27 mouse cellular contexts compared by ENCODE assay signal in genomic region chr1:175855515-175855914, GRCm38 (mm10). TPM values are rescaled to one million over a fixed set of nuclear protein-coding genes. Genes with fewer than 3 reads are reported as not detected.
A peak's percentile ranks its signal among the peaks of the same experiment; 100 is the strongest.
DNase-seq lines count a peak whose midpoint lies in the region; ATAC-seq and TF ChIP-seq lines count a peak whose summit lies in the region.
"Had no signal": no experiment of that assay in that cellular context is flagged by ENCODE, and none has a peak within 500 bp of the region (broad histone marks: within the 10 kb centered on the region; RNA-seq: fewer than 3 reads in every experiment).

No protein-coding gene starts in this region.

- H3K27me3 ChIP-seq in forebrain, embryonic 12.5 days: no peaks in the 10 kb centered on the region
- H3K27me3 ChIP-seq in forebrain, embryonic 15.5 days: no peaks in the 10 kb centered on the region
- H3K27me3 ChIP-seq in limb, embryonic 11.5 days (ENCODE audit: control insufficient read depth, insufficient read depth, low read length): no peaks in the 10 kb centered on the region
- H3K27me3 ChIP-seq in limb, embryonic 10.5 days (ENCODE audit: low read depth, poor library complexity, severe bottlenecking): no peaks in the 10 kb centered on the region
- H3K27me3 ChIP-seq in midbrain, embryonic 11.5 days (ENCODE audit: control insufficient read depth, insufficient read depth, low read length): no peaks in the 10 kb centered on the region
- H3K27me3 ChIP-seq in midbrain, postnatal 0 days (ENCODE audit: insufficient read depth, low read length): no peaks in the 10 kb centered on the region
- no peaks in the 10 kb centered on the region for H3K27me3 ChIP-seq in neural tube, embryonic 12.5 days (replicated peaks)
- H3K27me3 ChIP-seq: CH12.LX; embryonic facial prominence, embryonic 13.5 days; forebrain, embryonic 13.5 days had no signal

- H3K4me3 ChIP-seq in forebrain, embryonic 12.5 days (replicated peaks): no peak overlapping the region
- H3K4me3 ChIP-seq in forebrain, embryonic 15.5 days: no peak overlapping the region
- no peak overlapping the region for H3K4me3 ChIP-seq in limb, embryonic 11.5 days (ENCODE audit: low read depth, low read length)
- H3K4me3 ChIP-seq in limb, embryonic 10.5 days: no peak overlapping the region
- H3K4me3 ChIP-seq in midbrain, embryonic 11.5 days (ENCODE audit: low read depth, low read length): no peak overlapping the region
- H3K4me3 ChIP-seq in midbrain, postnatal 0 days (ENCODE audit: low read depth, low read length): no peak overlapping the region
- H3K4me3 ChIP-seq in neural tube, embryonic 12.5 days: no peak overlapping the region
- H3K4me3 ChIP-seq: embryonic facial prominence, embryonic 13.5 days; erythroblast, embryonic 14.5 days; forebrain, embryonic 13.5 days; gastrocnemius, adult 2 months had no signal

- ATAC-seq in forebrain, embryonic 12.5 days (ENCODE audit: low FRiP score): 0 out of 2 replicates have a peak, but pooled peaks have one; percentile 23
- no peak for ATAC-seq in forebrain, embryonic 15.5 days (replicated peaks)
- peak; percentile 68; the same call in 1 of the 2 replicates for ATAC-seq in limb, embryonic 11.5 days (ENCODE audit: insufficient number of reproducible peaks, low FRiP score, low TSS enrichment, low read depth)
- ATAC-seq in midbrain, embryonic 11.5 days (ENCODE audit: low FRiP score): peak; percentile 38; the same call in 1 of the 2 replicates
- no peak for ATAC-seq in midbrain, postnatal 0 days (ENCODE audit: low FRiP score)
- 0 out of 2 replicates have a peak, but pooled peaks have one; percentile 29 for ATAC-seq in neural tube, embryonic 12.5 days (ENCODE audit: low FRiP score, low read depth)
- ATAC-seq: forebrain, embryonic 13.5 days; forebrain, postnatal 0 days; hindbrain, postnatal 0 days; Patski had no signal

- no peaks in the 10 kb centered on the region for H3K4me1 ChIP-seq in forebrain, embryonic 12.5 days
- H3K4me1 ChIP-seq in forebrain, embryonic 15.5 days: no peaks in the 10 kb centered on the region
- H3K4me1 ChIP-seq in limb, embryonic 11.5 days (ENCODE audit: control insufficient read depth, insufficient read depth, low read length): no peaks in the 10 kb centered on the region
- no peaks in the 10 kb centered on the region for H3K4me1 ChIP-seq in limb, embryonic 10.5 days
- no peaks in the 10 kb centered on the region for H3K4me1 ChIP-seq in midbrain, embryonic 11.5 days (ENCODE audit: control insufficient read depth, insufficient read depth, low read length)
- no peaks in the 10 kb centered on the region for H3K4me1 ChIP-seq in midbrain, postnatal 0 days (ENCODE audit: insufficient read depth, low read length)
- H3K4me1 ChIP-seq in neural tube, embryonic 12.5 days: no peaks in the 10 kb centered on the region
- H3K4me1 ChIP-seq: embryonic facial prominence, embryonic 13.5 days; forebrain, embryonic 13.5 days had no signal

- H3K4me2 ChIP-seq in forebrain, embryonic 12.5 days: no peak overlapping the region
- H3K4me2 ChIP-seq in forebrain, embryonic 15.5 days (replicated peaks): no peak overlapping the region
- no peak overlapping the region for H3K4me2 ChIP-seq in limb, embryonic 11.5 days (ENCODE audit: low read depth, severe bottlenecking)
- H3K4me2 ChIP-seq in midbrain, embryonic 11.5 days: no peak overlapping the region
- no peak overlapping the region for H3K4me2 ChIP-seq in midbrain, postnatal 0 days (ENCODE audit: low read depth, low read length, poor library complexity, severe bottlenecking)
- no peak overlapping the region for H3K4me2 ChIP-seq in neural tube, embryonic 12.5 days (replicated peaks)
- H3K4me2 ChIP-seq: embryonic facial prominence, embryonic 13.5 days; forebrain, embryonic 13.5 days; heart, embryonic 11.5 days; hindbrain, embryonic 14.5 days had no signal

- no peak for TF ChIP-seq CTCF in midbrain, postnatal 0 days (IDR thresholded peaks at IDR 0.05)

- no peaks in the 10 kb centered on the region for H3K36me3 ChIP-seq in forebrain, embryonic 12.5 days (replicated peaks)
- H3K36me3 ChIP-seq in forebrain, embryonic 15.5 days: no peaks in the 10 kb centered on the region
- no peaks in the 10 kb centered on the region for H3K36me3 ChIP-seq in limb, embryonic 11.5 days (ENCODE audit: control insufficient read depth, insufficient read depth, low read length)
- H3K36me3 ChIP-seq in limb, embryonic 10.5 days: no peaks in the 10 kb centered on the region
- H3K36me3 ChIP-seq in midbrain, embryonic 11.5 days (ENCODE audit: control insufficient read depth, insufficient read depth, low read length): no peaks in the 10 kb centered on the region
- no peaks in the 10 kb centered on the region for H3K36me3 ChIP-seq in midbrain, postnatal 0 days (ENCODE audit: insufficient read depth, low read length)
- H3K36me3 ChIP-seq in neural tube, embryonic 12.5 days: no peaks in the 10 kb centered on the region
- H3K36me3 ChIP-seq: embryonic facial prominence, embryonic 13.5 days; G1E had no signal

- H3K27ac ChIP-seq in forebrain, embryonic 12.5 days: no peak overlapping the region
- no peak overlapping the region for H3K27ac ChIP-seq in forebrain, embryonic 15.5 days (replicated peaks)
- H3K27ac ChIP-seq in limb, embryonic 11.5 days (replicated peaks; ENCODE audit: low read depth, low read length): no peak overlapping the region
- H3K27ac ChIP-seq in limb, embryonic 10.5 days: no peak overlapping the region
- no peak overlapping the region for H3K27ac ChIP-seq in midbrain, embryonic 11.5 days (ENCODE audit: low read depth, low read length)
- H3K27ac ChIP-seq in midbrain, postnatal 0 days (ENCODE audit: low read depth, low read length): no peak overlapping the region
- H3K27ac ChIP-seq in neural tube, embryonic 12.5 days: no peak overlapping the region
- H3K27ac ChIP-seq: embryonic facial prominence, embryonic 13.5 days; forebrain, embryonic 13.5 days; gastrocnemius, adult 2 months; hindbrain, embryonic 14.5 days; hindbrain, postnatal 0 days had no signal

- DNase-seq in limb, embryonic 11.5 days (ENCODE audit: low spot score): no peak
- no peak for DNase-seq in limb, embryonic 10.5 days (ENCODE audit: low spot score)
- no peak for DNase-seq in midbrain, embryonic 11.5 days (ENCODE audit: low spot score, missing footprints)
- DNase-seq in midbrain, postnatal 0 days (ENCODE audit: low spot score): no peak
- DNase-seq in neural tube, embryonic 10.5 days (ENCODE audit: extremely low spot score, low spot score): no peak
- DNase-seq: adrenal gland, postnatal 10 days; adrenal gland, postnatal 36 days; B cell, adult 2 months; cerebellum, adult 18-20 months; cerebellum, adult 9-10 months; cerebellum, postnatal 14 days; forebrain, postnatal 0 days; gastrocnemius, adult 2 months; gastrocnemius, postnatal 14 days; heart, adult 11 months had no signal

- 90% methylated on average over 1 of the region's 1 CpGs for WGBS in forebrain, embryonic 12.5 days
- WGBS in forebrain, embryonic 15.5 days: 74% methylated on average over 1 of the region's 1 CpGs
- 67% methylated on average over 1 of the region's 1 CpGs for WGBS in limb, embryonic 11.5 days
- 81% methylated on average over 1 of the region's 1 CpGs for WGBS in limb, embryonic 10.5 days
- 88% methylated on average over 1 of the region's 1 CpGs for WGBS in midbrain, embryonic 11.5 days
- WGBS in midbrain, postnatal 0 days: 92% methylated on average over 1 of the region's 1 CpGs
- 85% methylated on average over 1 of the region's 1 CpGs for WGBS in neural tube, embryonic 12.5 days

- H3K9me3 ChIP-seq in forebrain, embryonic 12.5 days: no peaks in the 10 kb centered on the region
- no peaks in the 10 kb centered on the region for H3K9me3 ChIP-seq in forebrain, embryonic 15.5 days
- no peaks in the 10 kb centered on the region for H3K9me3 ChIP-seq in limb, embryonic 11.5 days (ENCODE audit: control insufficient read depth, low read length)
- no peaks in the 10 kb centered on the region for H3K9me3 ChIP-seq in limb, embryonic 10.5 days (replicated peaks)
- H3K9me3 ChIP-seq in midbrain, embryonic 11.5 days (ENCODE audit: control insufficient read depth, low read length): no peaks in the 10 kb centered on the region
- no peaks in the 10 kb centered on the region for H3K9me3 ChIP-seq in midbrain, postnatal 0 days (ENCODE audit: low read length)
- H3K9me3 ChIP-seq in neural tube, embryonic 12.5 days: no peaks in the 10 kb centered on the region
- H3K9me3 ChIP-seq: embryonic facial prominence, embryonic 13.5 days; forebrain, embryonic 13.5 days; G1E had no signal

- H3K9ac ChIP-seq in forebrain, embryonic 12.5 days: no peak overlapping the region
- no peak overlapping the region for H3K9ac ChIP-seq in forebrain, embryonic 15.5 days (replicated peaks)
- no peak overlapping the region for H3K9ac ChIP-seq in limb, embryonic 11.5 days (ENCODE audit: low read length)
- H3K9ac ChIP-seq in midbrain, embryonic 11.5 days (ENCODE audit: low read length): no peak overlapping the region
- H3K9ac ChIP-seq in midbrain, postnatal 0 days (replicated peaks; ENCODE audit: low read length, poor library complexity, severe bottlenecking): no peak overlapping the region
- no peak overlapping the region for H3K9ac ChIP-seq in neural tube, embryonic 12.5 days
- H3K9ac ChIP-seq: embryonic facial prominence, embryonic 13.5 days; forebrain, embryonic 13.5 days; forebrain, postnatal 0 days; hindbrain, embryonic 14.5 days had no signal

RNA-seq across cellular contexts. Expression of gene Exo1, which starts 24.9 kb away (rescaled TPM):
- 107 and 113 TPM in 2 replicates for polyA plus RNA-seq in forebrain, embryonic 12.5 days (2016; fragmentation: Nextera tagmentation; extraction: Ambion mirVana)
- 22.7 and 29.9 TPM in 2 replicates for polyA plus RNA-seq in forebrain, embryonic 15.5 days (2015; fragmentation: Nextera tagmentation; extraction: Ambion mirVana)
- polyA plus RNA-seq in limb, embryonic 11.5 days (2014; fragmentation: Nextera tagmentation; extraction: Ambion mirVana): 163 and 173 TPM in 2 replicates
- 149 and 160 TPM in 2 replicates for polyA plus RNA-seq in limb, embryonic 10.5 days (2016; fragmentation: Nextera tagmentation; extraction: Ambion mirVana)
- 114 and 138 TPM in 2 replicates for polyA plus RNA-seq in midbrain, embryonic 11.5 days (2014; fragmentation: Nextera tagmentation; extraction: Ambion mirVana)
- 1.1 and 2.1 TPM in 2 replicates for total RNA-seq in midbrain, postnatal 0 days (2014; rRNA removed)
- polyA plus RNA-seq in midbrain, postnatal 0 days (2015; fragmentation: Nextera tagmentation; extraction: Ambion mirVana): 1.4 and 1.6 TPM in 2 replicates
- 47.1 and 52.4 TPM in 2 replicates for polyA plus RNA-seq in neural tube, embryonic 12.5 days (2016; fragmentation: Nextera tagmentation; extraction: Ambion mirVana)
- total RNA-seq: gastrocnemius, adult 2 months had no signal

Comparison
In these comparisons a context has a peak if more than half of its experiments do, and no peak if none do; other contexts are left out.
1. ATAC-seq: peak in forebrain, embryonic 12.5 days (single experiment), limb, embryonic 11.5 days (single experiment), midbrain, embryonic 11.5 days (single experiment) and neural tube, embryonic 12.5 days (single experiment); none in forebrain, embryonic 15.5 days (single experiment) and midbrain, postnatal 0 days (single experiment).